Mouse (Mus musculus): ENCODE results near the gene Adamtsl3. TPM values are rescaled to one million over a fixed set of nuclear protein-coding genes. Genes with fewer than 3 reads are reported as not detected.

Adamtsl3 gene
- total RNA-seq, 4 experiments from 2014 or later: 0.65 to 2.1 (median 1.2) TPM

DNA sequence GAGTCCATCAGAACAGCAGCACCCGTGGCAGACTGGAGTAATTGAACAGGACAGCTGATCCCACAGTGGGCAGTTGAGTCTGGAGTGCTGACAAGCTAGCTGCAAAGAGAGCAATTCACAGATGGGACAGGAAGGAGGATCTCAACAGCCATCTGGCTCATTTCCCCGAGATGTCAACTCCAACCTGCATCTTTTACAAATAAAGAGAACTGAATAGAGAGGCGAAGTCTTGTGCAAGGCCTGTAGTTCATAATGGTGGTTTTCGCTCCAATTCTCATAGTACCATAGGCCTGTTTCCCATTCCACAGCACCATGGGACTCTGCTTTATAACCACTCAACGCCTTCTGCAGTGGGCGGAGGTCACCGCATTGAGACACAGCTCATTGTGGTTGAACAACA is 195.9 kb downstream of the Adamtsl3 start:
- no peak for DNase-seq

DNA sequence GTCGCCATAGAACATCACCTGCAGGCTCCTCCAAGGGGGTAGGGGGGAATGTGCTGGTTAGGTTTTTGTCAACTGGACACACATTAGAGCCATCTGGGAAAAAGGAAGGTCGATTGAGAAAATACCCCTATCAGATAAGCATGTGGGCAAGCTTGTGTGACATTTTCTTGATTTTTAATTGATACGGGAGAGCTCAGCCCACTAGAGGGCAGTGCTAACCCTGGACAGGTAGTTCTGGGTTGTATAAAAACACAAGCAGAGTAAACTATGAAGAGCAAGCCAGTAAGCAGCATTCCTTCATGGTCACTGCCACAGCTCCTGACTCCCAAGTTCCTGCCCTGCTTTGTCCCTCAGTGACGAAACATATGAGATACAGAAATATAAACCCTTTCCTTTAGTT is 197.7 kb downstream of the Adamtsl3 start:
- DNase-seq: no peak

DNA sequence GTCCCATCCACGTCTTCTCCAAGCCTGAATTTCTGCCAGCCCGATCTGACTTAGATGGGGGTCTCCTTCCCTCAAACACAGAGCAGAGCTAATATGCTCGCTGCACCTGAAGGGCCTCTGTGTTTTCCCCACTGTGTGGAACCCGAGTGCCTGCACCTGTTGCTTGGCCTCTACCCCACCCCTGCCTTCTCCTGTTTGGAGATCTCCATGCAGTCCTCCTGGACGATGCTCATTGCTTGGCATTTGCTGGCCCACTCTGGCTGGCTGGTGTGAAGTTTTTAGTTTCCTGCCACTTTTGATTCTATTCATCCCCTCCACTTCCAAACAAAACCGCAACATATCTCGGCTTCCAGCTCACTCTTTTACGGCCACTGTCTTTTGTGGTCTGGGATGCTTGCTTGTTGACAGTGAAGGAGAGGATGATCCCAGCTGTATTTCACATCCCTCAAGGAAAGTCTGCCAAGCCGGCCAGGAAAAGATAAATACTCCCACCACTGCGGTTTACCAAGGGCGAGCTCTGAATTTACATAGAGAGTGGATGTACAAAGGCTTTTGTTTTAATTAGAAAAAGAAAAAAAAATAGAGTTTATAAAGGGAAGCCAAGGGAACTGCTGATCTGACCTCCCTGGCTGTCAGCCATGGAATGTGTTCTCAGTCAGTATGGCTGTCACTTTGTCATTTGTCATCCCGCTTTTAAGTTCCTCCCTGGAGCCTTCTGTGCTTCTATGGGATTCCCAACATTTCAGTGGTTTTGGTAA is 198.4 kb downstream of the Adamtsl3 start:
- peak; percentile 6 for DNase-seq

DNA sequence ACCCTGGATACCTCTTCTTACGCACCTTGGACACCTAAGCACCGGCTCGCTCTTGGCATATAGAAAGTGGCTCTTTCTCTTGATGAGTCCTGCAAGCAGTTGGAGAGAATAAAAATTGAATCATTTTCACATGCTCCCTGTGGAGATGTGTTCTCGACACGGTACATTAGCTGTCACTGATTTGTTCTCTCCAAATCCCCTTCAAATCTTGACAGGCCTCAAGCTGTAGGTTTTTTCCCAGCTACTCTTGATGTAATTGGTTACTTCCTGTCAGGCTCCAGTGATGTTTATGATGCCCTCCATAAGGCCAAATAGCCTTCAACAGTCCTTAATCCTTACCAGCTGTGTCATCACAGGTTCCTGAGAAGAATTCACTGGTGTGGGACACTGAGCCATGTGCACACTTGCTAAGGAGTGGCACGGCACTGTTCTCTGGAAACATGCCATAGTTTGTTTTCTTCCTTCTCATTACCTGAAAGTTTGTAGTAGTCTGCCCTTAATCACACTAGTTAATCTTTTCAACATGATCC is 209.0 kb downstream of the Adamtsl3 start:
- no peak for DNase-seq

DNA sequence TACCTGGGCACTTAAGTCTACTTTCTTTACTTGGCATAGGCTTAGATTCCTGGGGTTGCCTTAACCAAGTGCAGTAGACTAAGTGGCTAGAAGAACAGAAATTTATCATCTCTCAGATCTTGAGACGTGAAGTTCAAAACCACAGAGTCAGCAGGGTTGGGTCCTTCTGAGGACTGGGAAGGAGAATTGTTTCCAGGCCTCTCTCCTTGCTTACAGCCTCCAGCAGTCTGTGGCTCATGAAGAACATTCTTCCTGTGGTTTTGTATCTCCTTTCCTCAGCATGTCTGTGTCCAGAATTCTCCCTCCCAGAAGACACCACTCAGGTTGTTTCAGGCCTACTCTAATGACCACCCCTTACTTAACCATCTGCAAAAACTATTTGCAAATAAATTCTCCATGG is 216.5 kb downstream of the Adamtsl3 start:
- DNase-seq: no peak

DNA sequence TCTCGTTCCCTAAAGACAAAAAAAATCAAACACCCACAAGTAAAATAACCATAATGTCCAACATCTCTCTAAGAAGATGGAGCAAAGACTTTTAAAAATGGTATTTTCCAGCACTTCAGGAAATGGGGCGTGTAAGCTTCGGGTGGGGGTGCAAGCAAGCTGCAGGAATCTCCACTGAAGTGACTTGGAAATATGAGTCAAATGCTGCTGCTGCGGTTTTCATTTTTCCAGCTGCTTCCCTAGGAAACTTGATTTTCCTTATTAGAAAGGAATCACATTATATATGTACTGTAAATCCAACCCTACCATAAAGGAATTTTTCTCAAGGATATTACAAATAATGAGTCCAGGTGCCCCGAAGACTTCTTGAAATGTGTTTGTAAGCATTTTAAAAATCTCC is 220.3 kb downstream of the Adamtsl3 start:
- DNase-seq: no peak

DNA sequence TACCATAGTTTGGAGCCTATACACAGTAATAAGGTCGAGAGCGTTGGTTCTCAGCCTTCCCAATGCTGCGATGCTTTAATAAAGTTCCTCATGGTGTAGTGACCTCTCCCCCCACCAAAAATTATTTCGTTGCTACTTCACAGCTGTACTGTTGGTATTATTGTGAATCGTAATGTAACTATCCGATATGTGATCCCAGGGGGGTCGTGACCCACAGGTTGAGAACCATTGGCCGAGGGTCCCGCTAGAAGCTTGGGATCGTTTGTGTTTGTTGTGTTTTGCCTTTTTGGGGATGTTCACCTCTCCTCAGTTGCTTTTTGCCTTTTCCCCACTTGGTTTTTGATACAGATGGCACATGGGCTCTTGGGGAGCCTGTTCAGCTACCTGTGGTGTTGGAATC is 220.9 kb downstream of the Adamtsl3 start:
- no peak for DNase-seq

DNA sequence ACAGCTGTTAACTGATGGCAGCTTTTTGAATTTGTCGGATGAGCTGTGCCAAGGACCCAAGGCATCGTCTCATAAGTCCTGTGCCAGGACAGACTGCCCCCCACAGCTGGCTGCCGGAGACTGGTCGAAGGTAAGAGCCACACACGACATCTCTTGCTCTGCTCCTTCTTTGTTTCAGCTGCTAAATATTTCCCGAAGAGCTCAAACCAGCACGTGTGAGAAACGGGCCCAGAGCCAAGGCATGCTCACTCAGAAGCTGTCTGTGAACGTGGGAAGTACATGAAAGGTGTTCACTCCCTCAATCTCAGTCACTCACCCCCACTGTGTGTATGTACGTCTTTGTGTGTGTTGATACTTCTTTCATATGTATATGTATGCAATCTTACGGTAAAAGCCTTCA is 221.6 kb downstream of the Adamtsl3 start:
- no peak for DNase-seq

DNA sequence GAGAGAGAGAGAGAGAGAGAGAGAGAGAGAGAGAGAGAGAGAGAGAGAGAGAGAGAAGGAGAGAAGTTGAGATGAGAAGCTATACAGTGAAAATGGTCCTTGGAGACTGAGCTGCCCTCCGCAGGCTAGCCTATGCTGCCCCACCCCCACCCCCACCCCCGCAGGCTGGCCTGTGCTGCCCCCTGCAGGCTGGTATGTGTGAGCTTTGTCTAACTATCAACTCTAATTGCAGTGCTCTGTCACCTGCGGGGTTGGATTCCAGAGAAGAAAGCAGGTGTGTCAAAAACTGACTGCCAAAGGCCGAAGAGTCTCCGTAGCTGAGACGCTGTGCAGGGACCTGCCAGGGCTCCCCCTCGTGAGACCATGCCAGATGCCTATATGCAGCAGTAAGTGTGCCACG is 231.2 kb downstream of the Adamtsl3 start:
- no peak for DNase-seq

DNA sequence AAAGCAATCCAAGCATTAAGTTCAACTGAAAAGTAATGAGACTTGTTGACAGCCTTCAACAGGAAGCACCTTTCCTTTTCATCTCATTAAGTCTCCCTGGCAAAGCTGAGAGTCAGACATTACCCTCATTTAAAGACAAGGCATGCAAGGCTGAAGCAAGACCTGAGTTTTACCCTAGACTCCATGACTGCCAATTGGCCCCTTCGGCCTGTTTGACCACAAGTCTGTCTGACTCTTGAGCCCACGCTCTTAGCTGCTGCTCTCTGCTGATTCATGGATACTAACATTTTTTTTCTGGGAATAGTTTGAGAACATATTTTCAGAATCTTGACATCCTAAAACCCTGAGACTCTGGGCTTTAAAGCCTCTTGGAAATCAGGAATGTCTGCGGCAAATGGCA is 232.3 kb downstream of the Adamtsl3 start:
- DNase-seq: no peak

DNA sequence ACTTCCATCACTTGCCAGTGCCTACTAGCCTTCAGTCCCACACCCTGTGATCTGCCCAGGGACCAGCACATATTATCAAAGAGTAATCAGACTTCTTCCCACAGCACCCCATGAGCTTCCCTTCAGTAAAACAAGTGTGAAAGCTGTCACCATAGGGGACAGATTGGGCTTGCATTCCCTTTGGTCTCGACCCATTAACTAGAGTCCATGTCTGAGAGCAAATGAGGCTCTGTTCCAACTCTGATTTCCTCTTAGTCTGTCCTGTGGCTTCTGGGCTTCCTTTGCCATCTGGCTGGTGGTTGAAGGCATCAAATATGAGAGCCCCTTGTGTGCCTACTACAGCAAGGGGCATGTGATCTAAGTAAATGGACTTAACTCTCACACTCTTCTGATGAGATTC is 237.5 kb downstream of the Adamtsl3 start:
- DNase-seq: no peak

DNA sequence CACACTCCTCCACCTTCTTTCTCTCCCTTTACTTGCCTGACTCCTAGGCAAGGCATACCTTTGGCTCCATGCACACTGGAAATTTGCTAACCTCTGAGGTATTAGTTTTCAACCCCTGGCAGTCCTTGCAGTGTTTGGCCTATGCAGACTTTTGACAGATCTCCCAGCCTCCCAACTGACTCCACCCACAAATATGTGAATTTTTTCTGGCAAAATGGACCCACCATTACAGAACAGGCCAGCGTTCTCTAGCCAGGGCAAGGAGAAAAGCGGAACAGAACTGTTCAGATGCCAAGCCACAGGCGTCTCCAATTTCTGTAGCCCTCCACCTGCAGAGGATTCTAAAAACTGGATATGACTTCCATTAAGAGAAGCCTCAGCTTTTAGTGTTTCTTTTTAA is 244.5 kb downstream of the Adamtsl3 start:
- DNase-seq: no peak

DNA sequence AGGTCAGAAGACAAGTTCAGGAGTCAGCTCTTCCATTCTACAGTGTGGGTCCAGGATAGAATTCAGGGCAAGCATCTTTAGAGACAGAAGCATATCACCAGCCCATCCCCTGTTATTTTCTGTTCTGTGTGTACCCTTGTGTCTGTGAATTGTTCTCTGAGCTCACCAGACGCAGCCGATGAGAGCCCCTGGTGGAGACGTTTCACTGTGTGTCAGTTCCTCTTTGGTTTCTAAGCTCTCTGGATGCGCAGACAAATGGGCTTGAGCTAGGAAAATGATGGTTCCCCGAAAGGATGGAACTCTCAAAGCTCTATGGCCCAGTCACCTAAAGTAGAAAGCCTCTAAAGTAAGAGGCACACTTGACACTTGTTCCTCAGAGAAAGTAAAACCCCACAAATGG is 246.3 kb downstream of the Adamtsl3 start:
- no peak for DNase-seq

DNA sequence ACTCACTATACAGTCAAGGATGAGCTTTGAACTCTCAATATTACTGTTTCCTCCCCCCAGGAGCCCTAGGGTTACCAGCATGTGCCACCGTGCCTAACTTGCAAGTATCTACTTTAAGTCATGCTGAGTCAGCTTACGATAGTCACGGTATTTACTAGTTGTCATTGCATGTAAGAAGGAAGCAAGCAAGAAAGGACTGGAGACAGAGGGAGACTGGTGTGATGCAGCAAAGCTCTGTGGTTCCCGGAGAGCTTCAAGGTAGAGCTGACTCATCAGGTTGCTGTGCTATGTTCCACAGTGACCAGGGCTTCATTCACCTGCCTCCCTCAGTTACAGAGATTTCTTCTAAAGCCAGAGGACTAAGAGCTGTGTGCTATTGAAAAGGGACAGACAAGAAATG is 247.0 kb downstream of the Adamtsl3 start:
- DNase-seq: no peak

DNA sequence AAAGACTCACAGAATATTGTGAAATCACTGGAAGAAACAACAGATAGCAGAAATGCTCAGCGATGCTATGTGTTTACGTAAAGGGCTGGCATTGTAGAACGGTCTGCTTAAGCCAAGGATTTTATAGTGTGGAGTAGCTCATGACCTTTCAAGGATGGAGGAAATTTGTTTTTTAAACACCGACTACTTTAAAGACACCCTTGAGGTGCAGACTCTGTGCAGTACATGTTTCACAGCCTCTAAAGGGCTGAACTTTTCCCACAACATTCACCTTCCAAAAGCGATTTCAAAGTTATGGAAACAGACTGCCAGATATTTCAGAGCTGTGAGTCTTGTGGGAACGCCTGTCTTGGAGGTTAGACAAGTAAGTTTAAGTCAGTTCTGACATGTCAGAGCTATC is 255.4 kb downstream of the Adamtsl3 start:
- DNase-seq: no peak

DNA sequence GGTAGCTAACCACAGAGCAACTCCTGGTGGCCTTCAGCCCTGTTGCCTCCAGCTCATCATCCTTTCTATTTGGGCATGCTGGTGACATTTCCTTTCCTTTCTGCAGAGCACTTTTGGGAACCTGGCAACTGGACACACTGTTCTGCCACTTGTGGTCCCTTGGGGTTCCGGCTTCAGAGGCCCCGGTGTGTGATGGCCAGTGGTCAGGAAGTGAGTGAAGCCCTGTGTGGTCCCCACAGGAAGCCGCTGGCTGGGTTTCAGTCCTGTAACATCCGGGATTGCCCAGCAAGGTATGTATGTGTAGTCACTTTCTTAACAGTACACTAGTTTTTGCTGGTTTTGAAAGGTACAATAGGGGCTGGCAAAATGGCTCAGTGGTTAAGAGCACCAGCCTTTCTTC is 266.5 kb downstream of the Adamtsl3 start:
- no peak for DNase-seq

DNA sequence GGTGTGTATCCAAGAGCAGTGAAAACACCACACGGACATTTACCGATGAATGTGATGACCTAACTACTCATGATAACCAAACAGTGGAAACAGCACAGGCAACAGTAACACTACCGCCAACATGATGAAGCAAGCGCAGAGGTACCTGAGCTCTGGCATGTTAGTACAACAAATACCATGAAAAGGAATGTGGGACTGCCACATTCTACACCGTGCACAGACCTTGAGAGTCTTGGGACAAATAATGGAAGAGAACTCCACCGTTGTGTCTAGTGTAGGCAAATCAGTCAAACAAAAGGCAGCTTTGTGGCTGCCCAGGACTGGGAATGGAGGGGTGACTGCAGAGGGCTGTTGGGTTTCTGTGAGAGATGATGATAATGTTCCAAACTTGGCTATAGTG is 269.9 kb downstream of the Adamtsl3 start:
- no peak for DNase-seq

DNA sequence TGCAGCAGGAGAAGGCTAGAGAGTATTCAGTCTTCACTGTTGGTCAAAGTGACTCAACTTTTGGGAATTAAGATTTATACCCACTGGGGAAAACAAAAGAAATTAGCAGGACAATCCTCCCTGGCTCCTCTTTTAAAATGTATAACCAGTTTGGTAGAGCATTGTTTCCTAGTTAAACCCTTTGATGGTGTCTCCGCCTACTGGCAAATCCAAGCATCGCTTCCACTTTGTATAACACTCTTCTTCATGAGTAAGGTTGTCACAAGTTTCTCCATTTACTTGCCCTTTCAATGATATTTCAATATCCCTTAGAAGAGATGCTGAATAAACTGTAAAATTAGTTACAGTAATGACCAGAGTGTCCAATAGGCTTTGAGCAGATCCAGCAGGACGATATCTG is 274.1 kb downstream of the Adamtsl3 start:
- no peak for DNase-seq

DNA sequence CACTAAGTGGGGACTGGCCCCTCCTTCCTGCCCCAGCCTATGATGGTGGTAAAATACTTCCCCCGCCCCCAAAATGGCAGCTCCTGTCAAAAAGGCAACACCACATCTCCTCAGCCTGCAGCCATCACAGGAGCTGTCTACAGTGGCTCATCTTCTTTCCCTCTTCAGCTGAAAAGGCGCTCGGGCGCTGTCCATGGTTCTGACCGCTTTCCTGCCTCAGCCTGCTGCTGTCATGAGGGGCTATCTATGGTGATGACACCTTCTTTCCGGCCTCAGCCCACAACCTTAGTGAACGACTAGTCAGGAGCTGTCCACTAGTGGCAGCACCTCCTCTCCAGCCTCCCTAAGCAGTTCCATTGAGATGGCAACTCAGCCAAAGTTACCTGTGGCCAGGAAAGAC is 289.8 kb downstream of the Adamtsl3 start:
- no peak for DNase-seq

DNA sequence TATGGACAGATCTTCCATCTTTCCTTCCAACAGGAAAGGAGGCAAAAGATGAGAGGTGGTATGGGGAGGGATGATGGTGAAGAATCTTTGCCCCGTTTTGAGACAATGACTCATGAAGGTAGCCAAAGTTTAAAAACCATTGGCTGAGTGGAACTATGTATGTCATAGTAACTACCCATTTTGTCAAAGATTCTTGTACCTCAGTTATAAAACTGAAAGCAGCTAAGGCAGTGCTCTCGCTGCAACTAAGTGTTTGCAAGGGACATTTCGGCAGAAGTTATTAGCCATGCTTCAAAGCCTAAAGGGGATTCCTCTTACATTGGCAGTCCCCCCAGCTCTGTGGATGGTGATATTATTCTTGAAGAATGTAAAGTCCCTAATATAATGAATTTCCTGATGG is 311.7 kb downstream of the Adamtsl3 start:
- DNase-seq: no peak

DNA sequence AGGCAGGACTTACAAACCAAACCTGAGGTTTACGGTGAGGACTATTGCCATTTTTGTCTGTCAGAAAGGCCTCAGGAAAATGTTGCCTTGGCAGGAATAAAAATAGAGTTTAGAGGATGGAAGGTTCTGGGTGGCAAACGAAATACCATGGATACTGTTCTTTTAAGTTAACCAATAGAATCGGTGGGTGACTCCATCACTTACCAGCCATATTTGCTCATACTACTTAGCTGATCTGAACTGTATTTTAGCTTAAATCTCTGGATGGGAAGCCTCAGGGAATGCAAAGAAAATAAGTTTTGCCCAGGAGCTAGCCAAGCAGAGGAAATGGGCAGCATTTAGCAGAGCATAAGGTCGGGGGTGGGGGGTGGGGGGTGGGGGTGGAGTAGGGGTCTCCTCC is 312.4 kb downstream of the Adamtsl3 start:
- DNase-seq: no peak

DNA sequence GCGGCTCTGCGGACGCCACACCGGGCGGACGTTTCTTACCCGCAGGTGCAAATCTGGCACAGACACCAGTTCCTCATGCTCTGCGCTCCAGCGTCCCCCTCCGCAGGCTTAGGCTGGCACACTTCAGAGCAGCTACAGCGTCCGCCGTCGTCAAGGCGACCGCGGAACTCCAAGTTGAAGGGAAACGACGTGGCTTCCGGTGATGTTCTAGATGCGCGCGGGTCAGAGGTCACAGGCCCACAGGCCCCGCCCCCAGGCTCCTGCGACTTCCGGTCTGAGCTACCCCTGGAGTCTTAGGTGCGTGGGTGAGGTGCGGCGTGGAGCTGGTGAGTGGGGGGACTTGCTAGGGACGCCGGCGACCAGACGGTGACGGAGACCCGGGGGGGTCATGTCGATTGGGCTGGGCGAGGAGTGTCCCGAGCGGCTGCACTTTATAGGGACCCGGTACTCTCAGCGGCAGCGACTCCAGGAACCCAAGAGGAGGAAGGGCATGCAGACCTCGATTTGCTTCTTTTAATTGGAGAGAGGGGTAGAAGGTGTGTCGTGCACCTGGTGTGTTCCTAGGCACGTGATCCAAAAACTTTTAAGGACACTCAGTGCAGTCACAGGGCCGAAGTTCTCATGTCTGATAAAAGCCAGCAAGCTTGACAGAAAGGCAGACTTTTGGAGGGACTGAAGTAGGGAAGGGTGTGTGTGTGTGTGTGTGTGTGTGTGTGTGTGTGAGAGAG is 313.0 kb downstream of the Adamtsl3 start, which contains the start of the genes Saxo2 and Efl1:
Saxo2 (minus strand) TSS at position 176 of the 728 bp plus-strand sequence.
Efl1 (plus strand) TSS at position 262 of the 728 bp plus-strand sequence.
- DNase-seq: peak; percentile 93

DNA sequence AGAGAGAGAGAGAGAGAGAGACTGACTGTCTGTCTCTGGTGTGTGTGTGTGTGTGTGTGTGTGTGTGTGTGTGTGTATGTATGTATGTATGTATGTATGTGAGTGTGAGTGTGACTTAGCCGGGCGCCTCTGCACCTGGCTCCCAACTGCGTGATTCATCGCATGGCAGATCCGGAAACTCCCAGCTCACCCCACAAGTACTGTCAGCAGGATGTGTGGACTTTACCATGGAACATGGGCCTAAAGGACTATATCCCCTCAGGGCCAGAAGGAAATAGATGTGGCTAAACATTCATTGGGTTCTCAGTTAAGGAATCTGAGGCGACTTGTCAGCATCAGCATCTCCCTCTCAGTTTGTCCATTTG is 313.6 kb downstream of the Adamtsl3 start:
- no peak for DNase-seq
